Mouse (Mus musculus): ENCODE data around the gene Sdr9c7. TPM values are rescaled to one million over a fixed set of nuclear protein-coding genes. Genes with fewer than 3 reads are reported as not detected.
"Not testable (repeated sequence)": the region's sequence is repeated elsewhere in the genome, so short reads cannot be mapped to it uniquely, and the experiment has no call there.

The Sdr9c7 gene
- polyA plus RNA-seq, 1 experiment, result 0.13 TPM

DNA sequence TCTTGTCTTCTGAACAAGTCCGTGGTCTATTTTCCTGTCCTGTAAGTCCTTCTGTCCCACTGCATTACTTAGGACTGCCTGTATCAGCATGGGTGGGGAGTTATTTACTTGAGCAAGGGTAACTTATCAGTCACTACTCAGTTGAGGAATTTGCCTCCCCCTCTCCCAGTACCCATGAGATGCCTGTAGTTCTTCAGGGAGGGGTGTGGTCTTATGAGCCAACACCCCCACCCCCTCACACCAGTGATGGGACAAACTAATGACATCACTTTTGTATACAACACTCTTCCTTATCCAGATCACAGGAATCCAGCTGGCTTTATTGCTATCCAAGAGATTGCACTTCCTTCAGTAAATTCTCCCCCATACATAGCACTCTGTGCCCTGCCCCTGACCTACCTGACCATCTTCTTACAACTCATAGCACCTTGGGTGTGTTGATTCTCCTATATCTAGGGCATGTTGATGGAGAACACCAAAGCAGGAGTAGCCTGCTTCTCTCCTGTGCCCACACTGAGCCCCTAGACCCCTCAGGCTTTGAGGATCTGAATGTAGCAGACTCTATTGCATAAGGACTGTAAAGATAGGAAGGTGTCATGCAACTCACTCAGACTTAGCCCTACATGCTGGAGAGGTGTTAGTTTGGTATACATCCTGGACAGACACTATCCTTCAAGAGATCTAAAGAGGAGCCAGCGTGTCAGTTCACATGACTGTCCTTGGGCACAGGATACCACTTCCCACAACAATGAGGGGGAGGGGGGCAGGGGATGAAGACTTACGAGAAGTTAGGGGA is 19.9 kb upstream of the Sdr9c7 start:
- 64% methylated on average over 3 of the region's 3 CpGs for WGBS
- DNase-seq, result no peak
- TF ChIP-seq POLR2A (IDR thresholded peaks at IDR 0.05; ENCODE audit: low read depth, low read length) (no peak), CTCF (conservative IDR thresholded peaks at IDR 0.05; ENCODE audit: insufficient read depth, insufficient read length, low read depth, low read length) (no peak)
- Histone ChIP-seq H3K4me3 (ENCODE audit: insufficient read depth, low read depth, low read length) (no peak overlapping the region), H3K36me3 (ENCODE audit: control insufficient read depth, insufficient read depth, low read length) (no peaks in the 10 kb centered on the region), H3K27me3 (replicated peaks; ENCODE audit: control insufficient read depth, insufficient read depth, low read length) (no peaks in the 10 kb centered on the region), H3K27ac (ENCODE audit: insufficient read depth, low read depth, low read length) (peak overlapping the region; percentile 70), H3K4me1 (ENCODE audit: control insufficient read depth, insufficient read depth, low read length) (peaks cover 20% of the 10 kb centered on the region)

DNA sequence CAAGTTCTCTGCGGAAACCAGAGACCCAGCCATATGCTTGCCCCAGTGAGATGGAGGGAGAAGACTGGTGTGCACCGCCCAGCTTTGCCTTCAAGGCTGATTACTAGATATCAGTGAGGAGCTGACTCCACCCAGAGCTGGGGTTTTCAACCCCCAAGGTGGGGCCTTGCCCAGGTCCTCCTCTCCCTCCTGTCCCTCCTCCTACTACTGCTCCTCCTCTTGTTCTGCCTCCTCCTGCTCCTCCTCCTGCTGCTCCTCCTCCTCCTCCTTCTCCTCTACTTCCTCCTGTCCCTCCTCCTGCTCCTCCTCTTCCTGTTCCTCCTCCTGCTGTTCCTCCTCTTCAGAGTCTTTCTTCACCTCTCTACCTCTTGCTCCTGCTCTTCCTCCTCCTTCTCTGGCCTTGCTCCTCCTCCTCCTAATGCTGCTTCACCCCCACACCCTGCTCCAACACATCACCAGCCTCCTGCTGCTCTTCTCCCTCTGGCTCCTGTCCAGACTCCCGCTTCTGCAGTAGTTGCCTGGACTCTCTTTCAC is 19.1 kb upstream of the Sdr9c7 start:
- Histone ChIP-seq H3K27ac (ENCODE audit: insufficient read depth, low read depth, low read length) (peak overlapping the region; percentile 21), H3K36me3 (ENCODE audit: control insufficient read depth, insufficient read depth, low read length) (no peaks in the 10 kb centered on the region), H3K27me3 (replicated peaks; ENCODE audit: control insufficient read depth, insufficient read depth, low read length) (no peaks in the 10 kb centered on the region), H3K4me1 (ENCODE audit: control insufficient read depth, insufficient read depth, low read length) (peaks cover 20% of the 10 kb centered on the region), H3K4me3 (ENCODE audit: insufficient read depth, low read depth, low read length) (peak overlapping the region; percentile 30; the same call in 1 of the 2 replicates)
- WGBS, result 70% methylated on average over 3 of the region's 3 CpGs
- DNase-seq, result peak; percentile 78
- no peak for TF ChIP-seq CTCF (conservative IDR thresholded peaks at IDR 0.05; ENCODE audit: insufficient read depth, insufficient read length, low read depth, low read length)
- TF ChIP-seq POLR2A (IDR thresholded peaks at IDR 0.05; ENCODE audit: low read depth, low read length), result no peak

DNA sequence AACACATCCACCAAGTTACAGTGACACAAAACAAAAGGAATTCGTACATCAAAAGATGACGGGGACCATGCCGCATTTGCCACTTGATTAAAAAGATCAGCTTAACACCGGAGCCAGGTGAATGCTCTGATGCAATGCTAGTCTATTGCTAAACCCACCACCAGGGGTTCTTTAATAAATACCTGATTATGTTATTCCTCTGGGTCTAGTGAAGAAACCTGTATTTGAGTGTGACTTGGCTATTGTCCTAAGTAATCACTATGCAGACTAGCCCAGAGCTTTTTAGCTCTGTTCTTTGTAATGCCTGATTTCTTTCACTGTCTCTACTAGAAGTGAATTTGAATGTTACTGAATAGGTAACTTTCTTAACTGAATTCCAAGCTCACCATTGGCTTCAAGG is 17.3 kb upstream of the Sdr9c7 start:
- peaks cover 20% of the 10 kb centered on the region for H3K4me1 ChIP-seq (ENCODE audit: control insufficient read depth, insufficient read depth, low read length)
- H3K27me3 ChIP-seq (replicated peaks; ENCODE audit: control insufficient read depth, insufficient read depth, low read length), result no peaks in the 10 kb centered on the region
- no peak overlapping the region for H3K4me3 ChIP-seq (ENCODE audit: insufficient read depth, low read depth, low read length)
- no peak overlapping the region for H3K27ac ChIP-seq (ENCODE audit: insufficient read depth, low read depth, low read length)
- TF ChIP-seq POLR2A (IDR thresholded peaks at IDR 0.05; ENCODE audit: low read depth, low read length) (no peak), CTCF (conservative IDR thresholded peaks at IDR 0.05; ENCODE audit: insufficient read depth, insufficient read length, low read depth, low read length) (no peak)
- DNase-seq, result no peak
- H3K36me3 ChIP-seq (ENCODE audit: control insufficient read depth, insufficient read depth, low read length), result no peaks in the 10 kb centered on the region
- WGBS, result 88% methylated on average over 4 of the region's 4 CpGs

DNA sequence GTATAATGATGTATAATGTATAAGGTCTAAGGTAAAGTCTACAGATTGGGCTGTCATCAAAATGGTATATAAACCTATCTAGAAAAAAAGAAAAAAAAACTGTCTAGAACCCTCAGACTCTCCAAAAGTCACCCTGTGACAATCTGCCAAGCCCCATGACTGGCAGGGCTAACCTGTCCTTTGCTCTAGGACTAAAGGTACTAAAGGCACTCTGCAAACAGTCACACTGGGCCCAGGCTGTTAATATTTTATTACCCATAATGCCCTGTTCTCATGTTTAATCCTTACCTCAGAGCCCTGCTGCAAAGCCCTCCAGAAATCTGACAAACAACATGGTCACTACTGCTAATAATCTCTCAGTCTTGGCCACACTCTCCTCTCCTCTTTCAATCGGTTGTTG is 11.8 kb upstream of the Sdr9c7 start:
- TF ChIP-seq POLR2A (IDR thresholded peaks at IDR 0.05; ENCODE audit: low read depth, low read length), result no peak
- no peak for TF ChIP-seq CTCF (conservative IDR thresholded peaks at IDR 0.05; ENCODE audit: insufficient read depth, insufficient read length, low read depth, low read length)
- Histone ChIP-seq H3K4me3 (ENCODE audit: insufficient read depth, low read depth, low read length) (no peak overlapping the region), H3K36me3 (ENCODE audit: control insufficient read depth, insufficient read depth, low read length) (no peaks in the 10 kb centered on the region), H3K4me1 (ENCODE audit: control insufficient read depth, insufficient read depth, low read length) (0 out of 2 replicates have a peak, but pooled peaks cover 11% of the 10 kb centered on the region), H3K27ac (ENCODE audit: insufficient read depth, low read depth, low read length) (peak overlapping the region; percentile 96), H3K27me3 (replicated peaks; ENCODE audit: control insufficient read depth, insufficient read depth, low read length) (no peaks in the 10 kb centered on the region)
- peak; percentile 92 for DNase-seq
- WGBS, result 50% methylated on average over 1 of the region's 1 CpGs

DNA sequence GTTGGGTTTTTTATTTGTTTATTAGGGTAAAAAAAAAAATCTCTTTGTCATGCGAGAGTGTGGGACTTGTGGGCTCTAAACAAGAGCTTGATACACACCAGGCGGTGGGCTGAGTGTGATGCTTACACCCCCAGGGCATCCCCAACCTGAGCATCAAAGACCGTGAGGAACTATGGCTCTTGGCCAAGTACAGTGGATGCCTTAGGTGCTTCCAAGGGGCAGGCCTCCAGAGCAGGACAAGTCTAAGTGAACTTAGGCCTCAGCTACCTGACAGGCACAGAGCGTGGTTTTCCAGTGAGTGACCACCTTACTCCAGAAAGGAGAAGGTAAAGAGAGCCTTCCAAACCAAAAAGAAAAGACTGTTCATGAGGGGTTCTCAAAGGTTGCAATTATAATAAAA is 11.3 kb upstream of the Sdr9c7 start:
- H3K36me3 ChIP-seq (ENCODE audit: control insufficient read depth, insufficient read depth, low read length), result no peaks in the 10 kb centered on the region
- TF ChIP-seq POLR2A (IDR thresholded peaks at IDR 0.05; ENCODE audit: low read depth, low read length) (no peak), CTCF (conservative IDR thresholded peaks at IDR 0.05; ENCODE audit: insufficient read depth, insufficient read length, low read depth, low read length) (no peak)
- H3K27ac ChIP-seq (ENCODE audit: insufficient read depth, low read depth, low read length), result peak overlapping the region; percentile 96
- 59% methylated on average over 4 of the region's 4 CpGs for WGBS
- peak; percentile 81 for DNase-seq
- H3K27me3 ChIP-seq (replicated peaks; ENCODE audit: control insufficient read depth, insufficient read depth, low read length), result no peaks in the 10 kb centered on the region
- H3K4me3 ChIP-seq (ENCODE audit: insufficient read depth, low read depth, low read length), result no peak overlapping the region
- 0 out of 2 replicates have a peak, but pooled peaks cover 11% of the 10 kb centered on the region for H3K4me1 ChIP-seq (ENCODE audit: control insufficient read depth, insufficient read depth, low read length)

DNA sequence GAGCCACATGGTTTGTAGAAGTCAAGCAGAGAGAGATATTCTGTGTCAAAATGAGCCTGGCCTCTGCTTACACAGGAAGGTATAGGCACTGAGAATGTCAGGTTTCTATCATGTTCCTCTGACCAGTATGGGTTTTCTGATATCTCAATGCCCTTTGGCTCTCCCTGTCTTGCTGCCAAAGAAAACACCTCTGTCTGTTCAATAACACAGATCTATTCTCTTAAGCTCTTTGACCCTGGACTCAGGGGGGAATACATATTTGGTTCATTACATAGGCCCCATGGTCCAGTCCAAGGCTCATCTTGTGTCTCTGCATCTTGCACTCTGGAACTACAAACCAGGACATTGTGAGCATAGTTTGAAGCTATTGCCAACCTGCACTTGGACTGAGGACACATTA is 9.7 kb upstream of the Sdr9c7 start, which contains the start of gene Rdh7:
TSS of gene Rdh7 (minus strand) at position 213 of the 400 bp plus-strand sequence.
- Histone ChIP-seq H3K4me1 (ENCODE audit: control insufficient read depth, insufficient read depth, low read length) (peaks cover 18% of the 10 kb centered on the region; the same call in 1 of the 2 replicates), H3K36me3 (ENCODE audit: control insufficient read depth, insufficient read depth, low read length) (no peaks in the 10 kb centered on the region), H3K27ac (ENCODE audit: insufficient read depth, low read depth, low read length) (peak within 1 kb of the TSS; percentile 96; the same call in 1 of the 2 replicates), H3K27me3 (replicated peaks; ENCODE audit: control insufficient read depth, insufficient read depth, low read length) (no peaks in the 10 kb centered on the region), H3K4me3 (ENCODE audit: insufficient read depth, low read depth, low read length) (no peak within 1 kb of the TSS)
- TF ChIP-seq CTCF (conservative IDR thresholded peaks at IDR 0.05; ENCODE audit: insufficient read depth, insufficient read length, low read depth, low read length) (no peak), POLR2A (IDR thresholded peaks at IDR 0.05; ENCODE audit: low read depth, low read length) (no peak)
- no peak for DNase-seq

DNA sequence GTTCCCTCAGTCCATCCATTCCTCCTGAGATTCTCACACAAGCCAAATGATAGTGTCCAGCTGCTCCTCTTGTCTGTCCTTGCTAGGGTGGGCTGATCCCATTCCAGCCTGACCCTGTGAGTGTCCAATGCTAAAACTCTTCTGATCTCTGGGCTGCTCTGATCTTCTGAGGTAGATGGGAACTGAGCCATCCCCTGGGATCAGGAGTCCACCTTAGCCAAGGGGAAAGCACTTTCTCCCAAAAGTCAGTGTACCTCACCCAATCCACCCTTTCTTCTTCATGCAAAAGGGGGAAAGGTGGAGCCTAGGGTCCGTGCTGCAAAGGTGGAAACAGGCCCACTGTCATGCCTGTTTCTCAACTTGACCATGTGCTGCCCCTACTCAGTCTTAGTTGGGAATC is 6.8 kb upstream of the Sdr9c7 start:
- Histone ChIP-seq H3K4me3 (ENCODE audit: insufficient read depth, low read depth, low read length) (no peak overlapping the region), H3K36me3 (ENCODE audit: control insufficient read depth, insufficient read depth, low read length) (no peaks in the 10 kb centered on the region), H3K27me3 (replicated peaks; ENCODE audit: control insufficient read depth, insufficient read depth, low read length) (no peaks in the 10 kb centered on the region), H3K4me1 (ENCODE audit: control insufficient read depth, insufficient read depth, low read length) (peaks cover 18% of the 10 kb centered on the region; the same call in 1 of the 2 replicates), H3K27ac (ENCODE audit: insufficient read depth, low read depth, low read length) (no peak overlapping the region)
- TF ChIP-seq POLR2A (IDR thresholded peaks at IDR 0.05; ENCODE audit: low read depth, low read length) (no peak), CTCF (conservative IDR thresholded peaks at IDR 0.05; ENCODE audit: insufficient read depth, insufficient read length, low read depth, low read length) (no peak)
- WGBS, result 88% methylated on average over 1 of the region's 1 CpGs
- no peak for DNase-seq

DNA sequence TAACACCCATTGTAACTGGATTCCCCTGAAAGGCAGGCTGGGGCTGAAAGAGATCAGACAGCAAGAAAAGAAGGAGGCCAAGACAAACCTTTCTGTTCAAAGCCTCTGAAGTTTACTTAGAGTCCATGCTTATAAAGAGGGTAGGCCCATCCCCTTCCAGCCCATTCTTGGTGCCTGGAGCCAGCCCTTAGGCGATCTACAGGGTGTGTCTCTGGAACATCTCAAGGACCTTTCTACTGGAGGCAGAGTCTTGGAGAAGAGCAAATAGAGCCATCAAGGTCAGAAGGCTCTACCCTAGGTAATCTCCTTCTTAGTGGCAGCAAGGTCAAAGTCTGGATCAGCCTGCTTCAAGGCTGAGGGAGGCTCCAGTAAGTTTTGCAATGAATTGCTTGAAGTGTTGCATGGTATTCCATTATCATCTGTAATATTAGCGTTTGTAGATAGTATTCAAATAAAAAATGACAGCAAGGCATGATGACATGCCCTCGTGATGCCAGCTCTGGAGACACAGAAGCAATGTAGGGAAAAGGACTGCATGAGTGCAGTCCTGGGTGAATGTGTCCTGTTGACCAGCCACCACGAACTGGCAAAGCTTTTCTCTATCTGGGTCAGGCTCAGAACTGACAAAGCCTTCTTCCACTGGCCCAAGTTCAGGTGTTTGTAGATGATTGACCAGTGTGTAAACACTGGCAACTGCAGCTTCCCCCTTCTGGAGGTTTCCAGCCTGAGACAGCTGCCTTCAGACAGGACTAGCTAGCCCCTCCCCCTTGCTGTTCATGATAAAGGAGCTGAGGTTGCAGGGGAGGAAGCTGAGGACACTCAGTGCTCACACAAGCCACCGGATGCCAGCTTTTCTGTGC is 4.9 kb upstream of the Sdr9c7 start:
- H3K4me3 ChIP-seq (ENCODE audit: insufficient read depth, low read depth, low read length); H3K27me3 ChIP-seq (replicated peaks; ENCODE audit: control insufficient read depth, insufficient read depth, low read length); H3K36me3 ChIP-seq (ENCODE audit: control insufficient read depth, insufficient read depth, low read length); H3K4me1 ChIP-seq (ENCODE audit: control insufficient read depth, insufficient read depth, low read length): not testable (repeated sequence)
- H3K27ac ChIP-seq (ENCODE audit: insufficient read depth, low read depth, low read length), result peak overlapping the region; percentile 26; the same call in 1 of the 2 replicates
- 30% methylated on average over 5 of the region's 5 CpGs for WGBS
- peak; percentile 94 for DNase-seq

All from kidney, adult 2 months (tissue).